Mouse (Mus musculus) bone marrow, adult 2 months (tissue): ENCODE data around the gene Gm973.
"Not testable (repeated sequence)": the region's sequence is repeated elsewhere in the genome, so short reads cannot be mapped to it uniquely, and the experiment has no call there.

ENCODE experiments used
- CTCF ChIP-seq: fragments of 200-500 bp; IDR thresholded peaks from 2 replicates; pipeline ENCODE4 v1.5.1; 2011; ENCODE audit warnings: low read length, control low read depth; ENCODE audit not compliant: control insufficient read depth, insufficient read depth
- POLR2A ChIP-seq: fragments of 200-500 bp; IDR thresholded peaks from 2 replicates; pipeline ENCODE4 v1.6.1; 2011; ENCODE audit warnings: low read depth, mild to moderate bottlenecking, control low read depth, low read length, borderline replicate concordance; ENCODE audit not compliant: control insufficient read depth

- TF ChIP-seq POLR2A, CTCF: not testable (repeated sequence)
Measured at GRCm38 (mm10) chr1:59646502-59646901, 130.4 kb downstream of the Gm973 start.
